Mouse (Mus musculus) liver, postnatal 0 days (tissue): ENCODE measurements around the gene Slc25a18.

Experiments
- CTCF ChIP-seq: sonication (generic); IDR thresholded peaks from 2 replicates; pipeline ENCODE4 v1.5.1; 2016; ENCODE audit warnings: antibody characterized with exemption, low read depth
- EP300 ChIP-seq: IDR thresholded peaks from 2 replicates; pipeline ENCODE4 v1.6.1; 2016; ENCODE audit warnings: antibody characterized with exemption, low read depth, mild to moderate bottlenecking

- TF ChIP-seq CTCF (no peak), EP300 (no peak)
These were observed 33.8 kb downstream of the Slc25a18 start for GRCm38 (mm10) chr6:120806999-120807737.
